Mouse (Mus musculus) liver, adult 2 months (tissue): ENCODE results near the gene Crhbp.

ENCODE experiments used
- CTCF ChIP-seq: fragments of 200-500 bp; IDR thresholded peaks from 2 replicates; pipeline ENCODE4 v1.5.1; 2011; ENCODE audit warnings: low read depth, low read length, control low read depth
- POLR2A ChIP-seq: fragments of 200-500 bp; IDR thresholded peaks from 2 replicates; pipeline ENCODE4 v1.6.1; 2011; ENCODE audit warnings: low read length, control low read depth; ENCODE audit not compliant: insufficient read depth; ENCODE audit errors: extremely low read depth

- TF ChIP-seq CTCF = no peak
- no peak for TF ChIP-seq POLR2A
These were observed 18.3 kb downstream of the Crhbp start for GRCm38 (mm10) chr13:95426421-95426820.
